Mouse (Mus musculus) B cell, adult 2 months (primary cell): ENCODE results near the gene Fer1l4.

Experiments
- DNase-seq, 2 experiments: peaks; one replicate each; pipeline ENCODE4 v3.0.0; 2022

The Fer1l4 gene

GRCm38 (mm10) chr2:156052816-156053215 is at the start of gene Fer1l4:
Gene Fer1l4 (minus strand): TSS chr2:156052947.
- DNase-seq = no peak

GRCm38 (mm10) chr2:156091926-156092325 is 39.2 kb upstream of the Fer1l4 start:
- DNase-seq = no peak

- no peak for DNase-seq
These were observed 37.1 kb upstream of the Fer1l4 start for GRCm38 (mm10) chr2:156089799-156090198.

GRCm38 (mm10) chr2:156087391-156088110 is 34.8 kb upstream of the Fer1l4 start:
- no peak for DNase-seq

- no peak for DNase-seq
These were observed 31.8 kb upstream of the Fer1l4 start for GRCm38 (mm10) chr2:156084541-156084940.

- DNase-seq = no peak
These were observed 27.6 kb upstream of the Fer1l4 start for GRCm38 (mm10) chr2:156080391-156080790.

GRCm38 (mm10) chr2:156079674-156080073 is 26.9 kb upstream of the Fer1l4 start:
- no peak for DNase-seq

GRCm38 (mm10) chr2:156079183-156079560 is 26.4 kb upstream of the Fer1l4 start:
- no peak for DNase-seq

- no peak for DNase-seq
These were observed 25.9 kb upstream of the Fer1l4 start for GRCm38 (mm10) chr2:156078421-156079182.

- no peak for DNase-seq
These were observed 24.7 kb upstream of the Fer1l4 start for GRCm38 (mm10) chr2:156077461-156077860.

GRCm38 (mm10) chr2:156073725-156074124 is 21.0 kb upstream of the Fer1l4 start:
- DNase-seq = no peak

GRCm38 (mm10) chr2:156071236-156071635 is 18.5 kb upstream of the Fer1l4 start:
- no peak for DNase-seq

GRCm38 (mm10) chr2:156067916-156068315 is 15.2 kb upstream of the Fer1l4 start:
- DNase-seq = no peak

GRCm38 (mm10) chr2:156066126-156066525 is 13.4 kb upstream of the Fer1l4 start:
- no peak for DNase-seq

- peak; percentile 92 for DNase-seq
These were observed 12.6 kb upstream of the Fer1l4 start, which contains the start of gene Spag4 for GRCm38 (mm10) chr2:156065099-156066041. Gene Spag4 (plus strand): TSS chr2:156065175.

GRCm38 (mm10) chr2:156047929-156048328 is 4.8 kb downstream of the Fer1l4 start:
- DNase-seq = peak; percentile 21 to 29

- DNase-seq = no peak
These were observed 9.8 kb downstream of the Fer1l4 start for GRCm38 (mm10) chr2:156042903-156043302.

- no peak for DNase-seq
These were observed 13.4 kb downstream of the Fer1l4 start for GRCm38 (mm10) chr2:156039390-156039789.

- no peak for DNase-seq
These were observed 27.3 kb downstream of the Fer1l4 start for GRCm38 (mm10) chr2:156025482-156025881.

GRCm38 (mm10) chr2:156021765-156022164 is 31.0 kb downstream of the Fer1l4 start:
- DNase-seq = no peak

- DNase-seq = no peak
These were observed 31.5 kb downstream of the Fer1l4 start for GRCm38 (mm10) chr2:156021219-156021618.

GRCm38 (mm10) chr2:156018106-156018505 is 34.6 kb downstream of the Fer1l4 start:
- DNase-seq = no peak
